Mouse (Mus musculus): ENCODE data around the gene Ascc1. TPM values are rescaled to one million over a fixed set of nuclear protein-coding genes. Genes with fewer than 3 reads are reported as not detected.

Gene Ascc1
- polyA plus RNA-seq, 1 experiment from 2014 or later, result 36.5 TPM

GRCm38 (mm10) chr10:60077226-60077625 is 74.6 kb downstream of the Ascc1 start:
- DNase-seq (ENCODE audit: low spot score), result no peak
- Histone ChIP-seq H3K4me3 (no peak overlapping the region), H3K27me3 (ENCODE audit: low read depth, poor library complexity, severe bottlenecking) (no peaks in the 10 kb centered on the region), H3K4me1 (peaks cover 25% of the 10 kb centered on the region), H3K9me3 (replicated peaks) (no peaks in the 10 kb centered on the region), H3K27ac (no peak overlapping the region), H3K36me3 (no peaks in the 10 kb centered on the region)
- 95% methylated on average over 7 of the region's 7 CpGs for WGBS

- Histone ChIP-seq H3K4me1 (peaks cover 25% of the 10 kb centered on the region), H3K27ac (no peak overlapping the region)
- WGBS, result 77% methylated on average over 18 of the region's 18 CpGs
Observed at GRCm38 (mm10) chr10:60077736-60078560, 75.3 kb downstream of the Ascc1 start.

GRCm38 (mm10) chr10:60078561-60078917 is 75.9 kb downstream of the Ascc1 start:
- H3K4me3 ChIP-seq, result no peak overlapping the region
- no peaks in the 10 kb centered on the region for H3K9me3 ChIP-seq (replicated peaks)
- H3K27me3 ChIP-seq (ENCODE audit: low read depth, poor library complexity, severe bottlenecking), result no peaks in the 10 kb centered on the region
- no peak overlapping the region for H3K27ac ChIP-seq
- H3K36me3 ChIP-seq, result no peaks in the 10 kb centered on the region
- peaks cover 25% of the 10 kb centered on the region for H3K4me1 ChIP-seq
- WGBS, result 75% methylated on average over 5 of the region's 5 CpGs
- no peak for DNase-seq (ENCODE audit: low spot score)

More at GRCm38 (mm10) chr10:60077736-60078560, 75.3 kb downstream of the Ascc1 start:
- H3K36me3 ChIP-seq, result no peaks in the 10 kb centered on the region
- H3K4me3 ChIP-seq, result no peak overlapping the region
- H3K27me3 ChIP-seq (ENCODE audit: low read depth, poor library complexity, severe bottlenecking), result no peaks in the 10 kb centered on the region
- no peak for DNase-seq (ENCODE audit: low spot score)
- no peaks in the 10 kb centered on the region for H3K9me3 ChIP-seq (replicated peaks)

- WGBS, result 81% methylated on average over 3 of the region's 3 CpGs
Observed at GRCm38 (mm10) chr10:60080171-60080570, 77.6 kb downstream of the Ascc1 start.

GRCm38 (mm10) chr10:60080601-60080981 is 78.0 kb downstream of the Ascc1 start:
- DNase-seq (ENCODE audit: low spot score), result no peak
- 35% methylated on average over 5 of the region's 5 CpGs for WGBS
- no peaks in the 10 kb centered on the region for H3K9me3 ChIP-seq (replicated peaks)
- H3K36me3 ChIP-seq, result no peaks in the 10 kb centered on the region
- peaks cover 25% of the 10 kb centered on the region for H3K4me1 ChIP-seq
- H3K27me3 ChIP-seq (ENCODE audit: low read depth, poor library complexity, severe bottlenecking), result no peaks in the 10 kb centered on the region
- peak overlapping the region; percentile 79 for H3K27ac ChIP-seq
- H3K4me3 ChIP-seq, result no peak overlapping the region

More at GRCm38 (mm10) chr10:60080171-60080570, 77.6 kb downstream of the Ascc1 start:
- H3K27me3 ChIP-seq (ENCODE audit: low read depth, poor library complexity, severe bottlenecking), result no peaks in the 10 kb centered on the region
- peak overlapping the region; percentile 79 for H3K27ac ChIP-seq
- H3K9me3 ChIP-seq (replicated peaks), result no peaks in the 10 kb centered on the region
- H3K36me3 ChIP-seq, result no peaks in the 10 kb centered on the region
- peaks cover 25% of the 10 kb centered on the region for H3K4me1 ChIP-seq
- no peak overlapping the region for H3K4me3 ChIP-seq
- DNase-seq (ENCODE audit: low spot score), result no peak

GRCm38 (mm10) chr10:60080982-60081825 is 78.6 kb downstream of the Ascc1 start:
- 61% methylated on average over 21 of the region's 21 CpGs for WGBS
- Histone ChIP-seq H3K27me3 (ENCODE audit: low read depth, poor library complexity, severe bottlenecking) (no peaks in the 10 kb centered on the region), H3K9me3 (replicated peaks) (no peaks in the 10 kb centered on the region), H3K27ac (peak overlapping the region; percentile 79), H3K4me1 (peaks cover 29% of the 10 kb centered on the region), H3K36me3 (no peaks in the 10 kb centered on the region), H3K4me3 (0 out of 2 replicates have a peak overlapping the region, but pooled peaks have one; percentile 11)
- DNase-seq (ENCODE audit: low spot score), result peak; percentile 43

GRCm38 (mm10) chr10:60081905-60082304 is 79.3 kb downstream of the Ascc1 start:
- 83% methylated on average over 5 of the region's 5 CpGs for WGBS
- H3K4me3 ChIP-seq, result no peak overlapping the region
- H3K9me3 ChIP-seq (replicated peaks), result no peaks in the 10 kb centered on the region
- no peaks in the 10 kb centered on the region for H3K36me3 ChIP-seq
- H3K27me3 ChIP-seq (ENCODE audit: low read depth, poor library complexity, severe bottlenecking), result no peaks in the 10 kb centered on the region
- DNase-seq (ENCODE audit: low spot score), result no peak
- peak overlapping the region; percentile 79 for H3K27ac ChIP-seq
- H3K4me1 ChIP-seq, result peaks cover 29% of the 10 kb centered on the region

- Histone ChIP-seq H3K27ac (no peak overlapping the region), H3K27me3 (ENCODE audit: low read depth, poor library complexity, severe bottlenecking) (no peaks in the 10 kb centered on the region), H3K36me3 (no peaks in the 10 kb centered on the region), H3K9me3 (replicated peaks) (no peaks in the 10 kb centered on the region), H3K4me1 (peaks cover 29% of the 10 kb centered on the region), H3K4me3 (no peak overlapping the region)
- DNase-seq (ENCODE audit: low spot score), result no peak
- 89% methylated on average over 4 of the region's 4 CpGs for WGBS
Observed at GRCm38 (mm10) chr10:60084065-60084464, 81.5 kb downstream of the Ascc1 start.

GRCm38 (mm10) chr10:60092311-60092710 is 89.7 kb downstream of the Ascc1 start:
- no peaks in the 10 kb centered on the region for H3K9me3 ChIP-seq (replicated peaks)

GRCm38 (mm10) chr10:60093751-60094150 is 91.1 kb downstream of the Ascc1 start:
- no peaks in the 10 kb centered on the region for H3K4me1 ChIP-seq
- peaks cover 6% of the 10 kb centered on the region; the same call in 1 of the 2 replicates for H3K36me3 ChIP-seq
- WGBS, result 86% methylated on average over 2 of the region's 2 CpGs
- H3K27ac ChIP-seq, result no peak overlapping the region
- no peak overlapping the region for H3K4me3 ChIP-seq
- no peaks in the 10 kb centered on the region for H3K9me3 ChIP-seq (replicated peaks)
- H3K27me3 ChIP-seq (ENCODE audit: low read depth, poor library complexity, severe bottlenecking), result no peaks in the 10 kb centered on the region
- no peak for DNase-seq (ENCODE audit: low spot score)

More at GRCm38 (mm10) chr10:60092311-60092710, 89.7 kb downstream of the Ascc1 start:
- no peaks in the 10 kb centered on the region for H3K27me3 ChIP-seq (ENCODE audit: low read depth, poor library complexity, severe bottlenecking)
- no peaks in the 10 kb centered on the region for H3K36me3 ChIP-seq
- H3K4me1 ChIP-seq, result no peaks in the 10 kb centered on the region
- H3K27ac ChIP-seq, result 0 out of 2 replicates have a peak overlapping the region, but pooled peaks have one; percentile 8
- no peak overlapping the region for H3K4me3 ChIP-seq
- WGBS, result 85% methylated on average over 2 of the region's 2 CpGs
- no peak for DNase-seq (ENCODE audit: low spot score)

- H3K9me3 ChIP-seq (replicated peaks), result no peaks in the 10 kb centered on the region
- no peaks in the 10 kb centered on the region for H3K4me1 ChIP-seq
- no peak overlapping the region for H3K4me3 ChIP-seq
- H3K27me3 ChIP-seq (ENCODE audit: low read depth, poor library complexity, severe bottlenecking), result no peaks in the 10 kb centered on the region
- peaks cover 6% of the 10 kb centered on the region; the same call in 1 of the 2 replicates for H3K36me3 ChIP-seq
- H3K27ac ChIP-seq, result no peak overlapping the region
- no peak for DNase-seq (ENCODE audit: low spot score)
- 95% methylated on average over 2 of the region's 2 CpGs for WGBS
Observed at GRCm38 (mm10) chr10:60095558-60095957, 93.0 kb downstream of the Ascc1 start.

GRCm38 (mm10) chr10:60096302-60096701 is 93.7 kb downstream of the Ascc1 start:
- 67% methylated on average over 1 of the region's 1 CpGs for WGBS
- Histone ChIP-seq H3K27ac (no peak overlapping the region), H3K36me3 (peaks cover 6% of the 10 kb centered on the region; the same call in 1 of the 2 replicates), H3K4me3 (no peak overlapping the region), H3K4me1 (no peaks in the 10 kb centered on the region), H3K9me3 (replicated peaks) (no peaks in the 10 kb centered on the region), H3K27me3 (ENCODE audit: low read depth, poor library complexity, severe bottlenecking) (no peaks in the 10 kb centered on the region)
- no peak for DNase-seq (ENCODE audit: low spot score)

GRCm38 (mm10) chr10:60097146-60097545 is 94.5 kb downstream of the Ascc1 start:
- WGBS, result 93% methylated on average over 9 of the region's 9 CpGs
- H3K27me3 ChIP-seq (ENCODE audit: low read depth, poor library complexity, severe bottlenecking), result no peaks in the 10 kb centered on the region

More at GRCm38 (mm10) chr10:60097146-60097545, 94.5 kb downstream of the Ascc1 start:
- H3K36me3 ChIP-seq, result peaks cover 6% of the 10 kb centered on the region; the same call in 1 of the 2 replicates
- no peak overlapping the region for H3K4me3 ChIP-seq
- no peak overlapping the region for H3K27ac ChIP-seq
- no peaks in the 10 kb centered on the region for H3K4me1 ChIP-seq
- no peak for DNase-seq (ENCODE audit: low spot score)
- H3K9me3 ChIP-seq (replicated peaks), result no peaks in the 10 kb centered on the region
